Mouse (Mus musculus): Measurements from ENCODE around the gene Psg22. TPM values are rescaled to one million over a fixed set of nuclear protein-coding genes. Genes with fewer than 3 reads are reported as not detected.
"Not testable (repeated sequence)": the region's sequence is repeated elsewhere in the genome, so short reads cannot be mapped to it uniquely, and the experiment has no call there.

The Psg22 gene
- not detected for total RNA-seq (2022)

GRCm38 (mm10) chr7:18717790-18718189 is at the start of gene Psg22:
TSS of gene Psg22 (plus strand) at chr7:18718090.
- DNase-seq (ENCODE audit: low spot score in 2 of 2) = no peak

GRCm38 (mm10) chr7:18679772-18680171 is 38.1 kb upstream of the Psg22 start:
- no peak for DNase-seq (ENCODE audit: low spot score in 2 of 2)

GRCm38 (mm10) chr7:18685586-18685985 is 32.3 kb upstream of the Psg22 start:
- no peak for DNase-seq (ENCODE audit: low spot score in 2 of 2)

GRCm38 (mm10) chr7:18686085-18686484 is 31.8 kb upstream of the Psg22 start, which contains the start of gene Psg20:
TSS of gene Psg20 (minus strand) at chr7:18686185.
- DNase-seq (ENCODE audit: low spot score in 2 of 2) = no peak

- DNase-seq (ENCODE audit: low spot score in 2 of 2) = not testable (repeated sequence)
Measured at GRCm38 (mm10) chr7:18710331-18710730, 7.6 kb upstream of the Psg22 start.

GRCm38 (mm10) chr7:18710846-18711245 is 7.0 kb upstream of the Psg22 start:
- DNase-seq (ENCODE audit: low spot score in 2 of 2) = no peak

GRCm38 (mm10) chr7:18715546-18715945 is 2.3 kb upstream of the Psg22 start:
- DNase-seq (ENCODE audit: low spot score in 2 of 2) = no peak

GRCm38 (mm10) chr7:18724001-18724400 is 6.1 kb downstream of the Psg22 start:
- DNase-seq (ENCODE audit: low spot score in 2 of 2) = no peak

GRCm38 (mm10) chr7:18725931-18726330 is 8.0 kb downstream of the Psg22 start:
- not testable (repeated sequence) for DNase-seq (ENCODE audit: low spot score in 2 of 2)

GRCm38 (mm10) chr7:18728391-18728790 is 10.5 kb downstream of the Psg22 start:
- DNase-seq (ENCODE audit: low spot score in 2 of 2) = no peak

- DNase-seq (ENCODE audit: low spot score in 2 of 2) = no peak
Measured at GRCm38 (mm10) chr7:18733111-18733510, 15.2 kb downstream of the Psg22 start.

GRCm38 (mm10) chr7:18734451-18734850 is 16.6 kb downstream of the Psg22 start:
- no peak for DNase-seq (ENCODE audit: low spot score in 2 of 2)

- DNase-seq (ENCODE audit: low spot score in 2 of 2) = no peak
Measured at GRCm38 (mm10) chr7:18746189-18746860, 28.4 kb downstream of the Psg22 start.

GRCm38 (mm10) chr7:18747420-18747819 is 29.5 kb downstream of the Psg22 start:
- DNase-seq (ENCODE audit: low spot score in 2 of 2) = not testable (repeated sequence)

GRCm38 (mm10) chr7:18748994-18749895 is 31.4 kb downstream of the Psg22 start:
- no peak for DNase-seq (ENCODE audit: low spot score in 2 of 2)

GRCm38 (mm10) chr7:18749896-18750477 is 32.1 kb downstream of the Psg22 start:
- DNase-seq (ENCODE audit: low spot score in 2 of 2) = peak in 1 of 2 experiments; percentile 7

GRCm38 (mm10) chr7:18760152-18760551 is 42.3 kb downstream of the Psg22 start:
- not testable (repeated sequence) for DNase-seq (ENCODE audit: low spot score in 2 of 2)

GRCm38 (mm10) chr7:18762885-18763284 is 45.0 kb downstream of the Psg22 start:
- DNase-seq (ENCODE audit: low spot score in 2 of 2) = not testable (repeated sequence)

Data from gastrocnemius, adult 8-10 months (tissue).